Mouse (Mus musculus) cerebellum, postnatal 25 days (tissue): ENCODE results near the gene Gm10229.
"Not testable (repeated sequence)": the region's sequence is repeated elsewhere in the genome, so short reads cannot be mapped to it uniquely, and the experiment has no call there.

Experiments
- DNase-seq, 2 experiments: peaks; one replicate each; pipeline ENCODE4 v3.0.0; 2021; ENCODE audit warnings: mixed read lengths in 2 of 2

Gm10229 gene

GRCm38 (mm10) chr16:89014984-89015383, at the start of gene Gm10229:
Gene Gm10229 (plus strand): TSS chr16:89015284.
- DNase-seq: not testable (repeated sequence)

DNA sequence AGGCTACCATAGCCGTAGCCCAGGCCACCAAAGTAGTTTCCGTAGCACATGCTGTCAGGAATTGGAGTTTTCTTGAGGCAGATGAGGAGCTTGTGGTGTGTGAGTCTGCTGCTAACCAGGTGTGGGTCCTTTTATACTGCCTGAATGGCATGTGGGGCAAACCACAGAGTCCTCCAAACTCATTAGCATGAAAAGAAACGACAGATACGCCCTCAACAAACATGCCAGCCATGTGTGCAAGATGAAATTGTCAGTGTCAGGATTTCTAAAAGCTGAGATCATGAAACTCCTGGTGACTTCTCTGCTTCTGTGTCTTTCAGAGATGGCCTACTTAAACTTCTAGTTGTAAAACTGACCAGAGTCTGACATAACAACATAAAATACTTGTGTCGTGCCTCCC, 4.4 kb upstream of the Gm10229 start, which contains the start of gene Krtap22-2:
Krtap22-2 (minus strand) TSS at position 101 of the 400 bp plus-strand sequence.
- DNase-seq: no peak

DNA sequence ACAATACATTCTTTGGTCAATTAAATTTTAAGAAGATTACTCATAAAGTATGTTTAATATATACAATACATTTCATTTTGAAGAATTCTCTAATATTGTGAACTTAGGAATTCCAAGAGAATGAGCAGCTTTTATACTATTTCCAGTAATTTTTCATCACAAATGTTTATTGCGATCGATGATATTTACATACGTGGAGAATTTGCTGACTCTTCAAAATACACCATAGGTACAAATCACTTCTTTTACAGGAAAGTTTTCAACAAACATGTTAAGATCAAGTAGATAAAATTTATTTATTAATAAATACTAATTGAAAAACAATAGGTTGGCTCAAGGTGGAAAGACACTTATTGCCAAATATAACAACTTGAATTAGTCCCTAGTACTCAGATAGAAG, 1.1 kb upstream of the Gm10229 start:
- DNase-seq: no peak

- DNase-seq: not testable (repeated sequence)
These were observed 16.3 kb downstream of the Gm10229 start, which contains the start of gene Krtap6-1 for GRCm38 (mm10) chr16:89031399-89031798. Gene Krtap6-1 (plus strand): TSS chr16:89031699.

- not testable (repeated sequence) for DNase-seq
These were observed 26.3 kb downstream of the Gm10229 start, which contains the start of gene Gm10228 for GRCm38 (mm10) chr16:89041372-89041771. Gene Gm10228 (minus strand): TSS chr16:89041472.

DNA sequence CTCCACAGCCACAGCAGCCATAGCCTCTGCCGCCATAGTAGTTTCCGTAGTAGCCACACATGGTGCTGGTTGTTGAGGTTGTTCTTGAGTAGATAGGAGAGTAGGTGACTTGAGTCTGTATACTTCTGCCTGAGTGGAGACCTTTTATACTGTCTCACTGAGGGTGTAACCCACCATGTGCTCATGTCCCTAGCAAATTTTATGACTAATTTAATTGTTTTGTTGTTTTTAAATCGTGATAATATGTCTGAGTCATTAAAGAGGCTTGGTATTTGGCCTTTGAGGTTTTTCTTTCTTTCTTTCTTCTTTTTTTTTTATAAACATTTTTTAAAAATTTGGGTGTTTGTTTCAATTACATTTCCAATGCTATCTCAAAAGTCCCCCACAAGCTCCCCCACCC, 32.7 kb downstream of the Gm10229 start, which contains the start of gene Krtap6-5:
Krtap6-5 (minus strand) TSS at position 101 of the 400 bp plus-strand sequence.
- no peak for DNase-seq

DNA sequence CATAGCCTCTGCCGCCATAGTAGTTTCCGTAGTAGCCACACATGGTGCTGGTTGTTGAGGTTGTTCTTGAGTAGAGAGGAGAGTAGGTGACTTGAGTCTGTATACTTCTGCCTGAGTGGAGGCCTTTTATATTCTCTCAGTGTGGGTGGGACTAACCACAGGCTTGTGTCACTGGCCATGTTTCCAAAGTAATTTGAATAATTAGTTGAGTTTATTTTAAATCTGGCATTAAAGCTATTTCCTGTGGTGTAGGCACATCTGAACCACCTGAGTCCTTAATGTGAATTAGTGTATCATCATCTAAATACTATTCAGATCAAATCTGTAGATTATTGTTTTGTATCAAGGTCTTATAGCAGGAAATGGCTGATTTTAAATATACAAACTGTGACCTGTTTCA, 48.8 kb downstream of the Gm10229 start, which contains the start of gene 1110025L11Rik:
1110025L11Rik (minus strand) TSS at position 101 of the 400 bp plus-strand sequence.
- DNase-seq: not testable (repeated sequence)
